Mouse (Mus musculus): ENCODE measurements at regions not wholly inside any gene's neighbourhood (a gene's known extent, or its start where the extent isn't known, plus 50 kb on each side); places are given as distances from the start of the nearest gene placed in this dataset.

DNA sequence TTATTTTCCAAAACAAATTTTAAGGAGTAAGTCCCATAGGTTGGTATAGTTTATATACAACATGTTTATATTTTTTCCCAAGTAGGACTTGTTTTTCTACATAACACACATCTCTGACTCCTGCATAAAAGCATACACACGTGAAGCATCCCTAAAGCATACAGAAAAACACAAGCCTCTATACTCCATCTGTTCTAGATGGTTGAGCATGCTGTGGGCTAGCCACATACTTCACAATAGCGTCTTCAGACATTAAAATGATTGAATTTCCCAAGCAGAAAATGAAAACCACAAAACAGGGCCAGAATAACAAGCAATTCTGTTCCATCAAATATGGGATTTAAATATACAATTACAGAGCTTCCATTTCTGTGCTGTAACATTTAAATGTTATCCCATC lies 159.3 kb downstream of the B3glct start:
- no peak overlapping the region for H3K4me2 ChIP-seq (ENCODE audit: low read depth)
- H3K9ac ChIP-seq (replicated peaks): no peak overlapping the region
- ATAC-seq (ENCODE audit: insufficient read depth): no peak
- no peak overlapping the region for H3K4me3 ChIP-seq (ENCODE audit: insufficient read depth in 1 of 2, low read depth in 2 of 2, low read length in 2 of 2)
- no peaks in the 10 kb centered on the region for H3K36me3 ChIP-seq (replicated peaks; ENCODE audit: control insufficient read depth, insufficient read depth, low read depth)
- no peak for DNase-seq (ENCODE audit: low read depth in 3 of 3, low spot score in 3 of 3)
- WGBS (ENCODE audit: insufficient replicate concordance): 46% methylated on average over 2 of the region's 2 CpGs
- no peaks in the 10 kb centered on the region for H3K27me3 ChIP-seq (ENCODE audit: control insufficient read depth, insufficient read depth, low read length)
- TF ChIP-seq EP300 (IDR thresholded peaks at IDR 0.05; ENCODE audit: low read depth) (no peak), CTCF (IDR thresholded peaks at IDR 0.05; ENCODE audit: low read depth) (no peak)
- no peaks in the 10 kb centered on the region for H3K4me1 ChIP-seq (replicated peaks; ENCODE audit: control insufficient read depth in 2 of 2, insufficient read depth in 2 of 2, low read length in 1 of 2)
- no peaks in the 10 kb centered on the region for H3K9me3 ChIP-seq (ENCODE audit: control insufficient read depth, low read length)
- H3K27ac ChIP-seq: no peak overlapping the region

DNA sequence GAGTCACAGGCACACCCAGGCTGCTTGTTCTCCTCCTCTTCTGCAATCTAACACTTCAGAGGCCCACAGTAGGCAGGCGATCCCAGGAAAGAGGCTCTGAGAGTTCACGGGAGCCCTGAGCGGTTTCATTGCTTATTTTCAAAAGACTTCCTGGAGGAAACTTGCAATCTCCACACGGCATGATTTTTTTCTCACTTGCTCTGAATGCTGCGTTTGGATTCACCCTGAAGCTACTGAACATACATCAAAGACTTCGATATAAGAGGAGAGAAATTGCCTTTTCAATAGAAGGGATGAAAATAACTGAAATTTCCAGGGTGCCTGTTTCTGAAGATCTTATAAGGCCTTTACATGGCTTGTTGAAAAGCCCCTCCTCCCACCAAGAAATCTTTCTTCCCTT lies 164.5 kb downstream of the B3glct start:
- H3K27me3 ChIP-seq (ENCODE audit: control insufficient read depth, insufficient read depth, low read length): no peaks in the 10 kb centered on the region
- H3K27ac ChIP-seq: no peak overlapping the region
- no peaks in the 10 kb centered on the region for H3K4me1 ChIP-seq (replicated peaks; ENCODE audit: control insufficient read depth in 2 of 2, insufficient read depth in 2 of 2, low read length in 1 of 2)
- H3K9me3 ChIP-seq (ENCODE audit: control insufficient read depth, low read length): no peaks in the 10 kb centered on the region
- WGBS (ENCODE audit: insufficient replicate concordance): 49% methylated on average over 6 of the region's 6 CpGs
- H3K9ac ChIP-seq (replicated peaks): no peak overlapping the region
- no peaks in the 10 kb centered on the region for H3K36me3 ChIP-seq (replicated peaks; ENCODE audit: control insufficient read depth, insufficient read depth, low read depth)
- no peak overlapping the region for H3K4me3 ChIP-seq (ENCODE audit: insufficient read depth in 1 of 2, low read depth in 2 of 2, low read length in 2 of 2)
- DNase-seq (ENCODE audit: low read depth in 3 of 3, low spot score in 3 of 3) (no peak), ATAC-seq (ENCODE audit: insufficient read depth) (no peak)
- TF ChIP-seq EP300 (IDR thresholded peaks at IDR 0.05; ENCODE audit: low read depth) (no peak), CTCF (IDR thresholded peaks at IDR 0.05; ENCODE audit: low read depth) (no peak)
- no peak overlapping the region for H3K4me2 ChIP-seq (ENCODE audit: low read depth)

GRCm38 (mm10) chr5:149843310-149843709 lies 165.3 kb downstream of the B3glct start:
- Histone ChIP-seq H3K4me3 (ENCODE audit: insufficient read depth in 1 of 2, low read depth in 2 of 2, low read length in 2 of 2) (no peak overlapping the region), H3K27ac (no peak overlapping the region), H3K9me3 (ENCODE audit: control insufficient read depth, low read length) (no peaks in the 10 kb centered on the region), H3K27me3 (ENCODE audit: control insufficient read depth, insufficient read depth, low read length) (no peaks in the 10 kb centered on the region), H3K4me2 (ENCODE audit: low read depth) (no peak overlapping the region), H3K9ac (replicated peaks) (no peak overlapping the region), H3K36me3 (replicated peaks; ENCODE audit: control insufficient read depth, insufficient read depth, low read depth) (no peaks in the 10 kb centered on the region), H3K4me1 (replicated peaks; ENCODE audit: control insufficient read depth in 2 of 2, insufficient read depth in 2 of 2, low read length in 1 of 2) (no peaks in the 10 kb centered on the region)
- ATAC-seq (ENCODE audit: insufficient read depth) (no peak), DNase-seq (ENCODE audit: low read depth in 3 of 3, low spot score in 3 of 3) (no peak)
- WGBS (ENCODE audit: insufficient replicate concordance): 45% methylated on average over 7 of the region's 7 CpGs
- no peak for TF ChIP-seq CTCF (IDR thresholded peaks at IDR 0.05; ENCODE audit: low read depth)

DNA sequence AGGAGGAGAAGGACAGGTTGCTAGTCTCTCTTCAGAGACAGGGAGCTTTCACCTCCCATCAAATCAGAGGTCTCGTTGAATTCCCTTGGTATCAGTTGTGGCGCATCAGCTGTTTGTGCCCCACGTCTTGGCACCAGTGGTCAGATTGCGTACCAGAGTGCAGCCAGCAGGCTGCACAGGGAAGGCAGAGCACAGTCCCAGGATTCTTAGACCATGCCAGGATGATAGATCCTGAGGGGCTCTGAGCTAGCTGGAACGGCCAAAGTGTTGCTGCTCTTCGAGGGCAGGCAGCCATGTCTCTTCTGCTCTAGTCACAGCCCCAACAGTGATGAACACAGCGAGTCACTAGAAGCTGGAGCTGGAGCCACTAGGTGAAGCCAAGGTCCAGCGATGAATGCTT lies 167.2 kb downstream of the B3glct start:
- H3K27me3 ChIP-seq (ENCODE audit: control insufficient read depth, insufficient read depth, low read length): no peaks in the 10 kb centered on the region
- no peak overlapping the region for H3K27ac ChIP-seq
- no peak for TF ChIP-seq EP300 (IDR thresholded peaks at IDR 0.05; ENCODE audit: low read depth)
- TF ChIP-seq CTCF (IDR thresholded peaks at IDR 0.05; ENCODE audit: low read depth): no peak
- H3K4me3 ChIP-seq (ENCODE audit: insufficient read depth in 1 of 2, low read depth in 2 of 2, low read length in 2 of 2): no peak overlapping the region
- DNase-seq (ENCODE audit: low read depth in 3 of 3, low spot score in 3 of 3) (no peak), ATAC-seq (ENCODE audit: insufficient read depth) (no peak)
- no peaks in the 10 kb centered on the region for H3K9me3 ChIP-seq (ENCODE audit: control insufficient read depth, low read length)
- no peaks in the 10 kb centered on the region for H3K36me3 ChIP-seq (replicated peaks; ENCODE audit: control insufficient read depth, insufficient read depth, low read depth)
- WGBS (ENCODE audit: insufficient replicate concordance): 65% methylated on average over 8 of the region's 8 CpGs
- no peak overlapping the region for H3K4me2 ChIP-seq (ENCODE audit: low read depth)
- no peak overlapping the region for H3K9ac ChIP-seq (replicated peaks)
- H3K4me1 ChIP-seq (replicated peaks; ENCODE audit: control insufficient read depth in 2 of 2, insufficient read depth in 2 of 2, low read length in 1 of 2): no peaks in the 10 kb centered on the region

DNA sequence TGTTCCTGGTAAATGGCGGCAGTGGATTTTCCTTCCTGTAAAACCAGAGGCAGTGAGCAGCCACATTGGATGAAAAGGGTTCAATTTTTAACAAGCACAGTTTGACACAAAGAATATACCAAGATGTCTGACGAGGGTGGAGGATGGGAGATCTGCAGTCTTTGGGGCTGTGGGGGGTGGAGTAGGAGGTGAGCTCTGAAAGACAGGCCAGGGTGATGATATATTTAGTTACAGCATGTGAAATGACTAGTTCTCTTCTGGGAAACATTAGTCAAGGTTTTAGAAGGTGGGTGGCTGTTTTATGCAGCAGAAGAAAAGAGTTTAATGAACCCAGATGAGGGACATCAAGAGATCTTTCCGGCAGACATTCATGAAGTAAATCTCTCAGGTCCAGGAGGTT lies 170.0 kb upstream of the Rxfp2 start:
- Histone ChIP-seq H3K36me3 (replicated peaks; ENCODE audit: control insufficient read depth, insufficient read depth, low read depth) (no peaks in the 10 kb centered on the region), H3K9me3 (ENCODE audit: control insufficient read depth, low read length) (no peaks in the 10 kb centered on the region), H3K4me3 (ENCODE audit: insufficient read depth in 1 of 2, low read depth in 2 of 2, low read length in 2 of 2) (no peak overlapping the region), H3K27me3 (ENCODE audit: control insufficient read depth, insufficient read depth, low read length) (no peaks in the 10 kb centered on the region), H3K27ac (no peak overlapping the region), H3K4me1 (replicated peaks; ENCODE audit: control insufficient read depth in 2 of 2, insufficient read depth in 2 of 2, low read length in 1 of 2) (0 out of 4 replicates have a peak, but pooled peaks cover 0 to 2% of the 10 kb centered on the region in 2 experiments), H3K9ac (replicated peaks) (no peak overlapping the region), H3K4me2 (ENCODE audit: low read depth) (no peak overlapping the region)
- TF ChIP-seq EP300 (IDR thresholded peaks at IDR 0.05; ENCODE audit: low read depth) (no peak), CTCF (IDR thresholded peaks at IDR 0.05; ENCODE audit: low read depth) (no peak)
- ATAC-seq (ENCODE audit: insufficient read depth) (no peak), DNase-seq (ENCODE audit: low read depth in 3 of 3, low spot score in 3 of 3) (no peak)
- 56% methylated on average over 3 of the region's 3 CpGs for WGBS (ENCODE audit: insufficient replicate concordance)

All from liver, embryonic 14.5 days (tissue).